ENCODE assay signal across 18 mouse cellular contexts in genomic region chr1:166090306-166090705, GRCm38 (mm10). TPM values are rescaled to one million over a fixed set of nuclear protein-coding genes. Genes with fewer than 3 reads are reported as not detected.
"Had no signal": no experiment of that assay in that cellular context is flagged by ENCODE, and none has a peak within 500 bp of the region (broad histone marks: within the 10 kb centered on the region; RNA-seq: fewer than 3 reads in every experiment).

No protein-coding gene starts in this region.

- H3K4me1 ChIP-seq: neural tube, embryonic 15.5 days; stomach, embryonic 15.5 days had no signal

- H3K27ac ChIP-seq: neural tube, embryonic 13.5 days; neural tube, embryonic 15.5 days; stomach, embryonic 15.5 days; stomach, postnatal 0 days had no signal

- H3K4me3 ChIP-seq: neural tube, embryonic 13.5 days; neural tube, embryonic 15.5 days; stomach, embryonic 15.5 days had no signal

- DNase-seq: retina, postnatal 1 day; right cerebral cortex, adult 18-20 months; right cerebral cortex, postnatal 14 days; right cerebral cortex, postnatal 25 days; right cerebral cortex, postnatal 4 days; spleen, adult 18-20 months; thymus, adult 18-20 months; thymus, adult 2 months; thymus, postnatal 14 days; thymus, postnatal 25 days; thymus, postnatal 36 days; thymus, postnatal 4 days had no signal

- H3K9ac ChIP-seq: neural tube, embryonic 13.5 days; neural tube, embryonic 15.5 days; stomach, embryonic 15.5 days had no signal

- H3K4me2 ChIP-seq: neural tube, embryonic 13.5 days; neural tube, embryonic 15.5 days; stomach, embryonic 15.5 days had no signal

- H3K36me3 ChIP-seq: neural tube, embryonic 13.5 days; neural tube, embryonic 15.5 days; stomach, embryonic 15.5 days had no signal

- H3K9me3 ChIP-seq: neural tube, embryonic 13.5 days; neural tube, embryonic 15.5 days; stomach, embryonic 15.5 days had no signal

- H3K27me3 ChIP-seq: neural tube, embryonic 13.5 days; neural tube, embryonic 15.5 days; stomach, embryonic 15.5 days had no signal

RNA-seq across cellular contexts. Expression of gene Gpa33, which starts 39.7 kb away (rescaled TPM):
- polyA plus RNA-seq: neural tube, embryonic 13.5 days; neural tube, embryonic 14.5 days; neural tube, embryonic 15.5 days; spleen, adult 2 months had no signal
